Mouse (Mus musculus) B cell, adult 67 days (primary cell): ENCODE data around the gene Cyb561a3. TPM values are rescaled to one million over a fixed set of nuclear protein-coding genes. Genes with fewer than 3 reads are reported as not detected.

Experiments
- total RNA-seq, 2 experiments: library from RNA; stranded (reverse); gene quantifications; 4 replicates each; pipeline ENCODE4 v1.2.4; 2023

Gene Cyb561a3
- 100 to 1,000 TPM; 218 to 256 TPM for total RNA-seq

DNA sequence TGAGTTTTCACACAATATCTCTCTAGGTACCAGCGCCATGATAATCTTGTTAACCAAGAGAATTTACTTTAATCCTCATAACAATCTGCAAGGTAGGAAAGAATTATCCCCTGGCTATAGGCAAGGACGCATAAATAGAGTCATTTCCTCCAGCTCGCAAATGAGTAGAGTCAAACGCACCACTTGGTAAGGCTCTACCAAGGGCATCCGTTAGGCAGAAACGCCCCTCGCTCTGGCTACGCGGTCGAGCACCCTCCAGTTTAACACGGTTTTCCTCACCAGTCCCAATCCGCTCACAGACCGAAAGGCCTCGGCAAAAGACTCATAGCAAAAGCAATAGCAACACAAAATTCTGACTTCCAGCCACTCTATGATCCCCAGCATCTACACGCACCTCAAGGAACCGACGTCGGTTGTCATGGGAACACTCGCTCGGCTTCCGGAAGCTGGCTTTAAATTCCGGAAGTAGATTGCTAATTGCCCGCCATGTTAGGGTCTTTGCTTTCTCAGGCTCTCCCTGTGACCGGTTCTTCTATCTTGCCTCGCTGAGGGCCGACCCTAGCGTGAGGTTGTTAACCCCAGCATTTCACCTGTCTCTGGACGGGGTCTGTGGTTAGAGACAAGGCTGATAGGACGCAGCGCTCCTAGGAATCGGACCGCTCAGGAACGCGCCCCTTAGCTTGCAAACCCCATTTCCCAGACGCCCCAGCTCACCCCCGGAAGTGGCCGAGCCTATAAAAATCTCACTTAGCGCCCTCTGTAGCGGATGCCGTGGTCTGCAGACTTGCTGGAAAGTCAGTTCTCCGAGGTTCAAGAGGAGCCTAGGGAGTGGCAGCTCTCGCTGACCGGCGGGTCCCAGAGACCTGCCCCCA is at the start of gene Cyb561a3, which contains the start of gene Tmem138:
Gene Cyb561a3 (plus strand): TSS at position 483 of the 872 bp plus-strand sequence.
Gene Tmem138 (minus strand): TSS at position 673 of the 872 bp plus-strand sequence.

DNA sequence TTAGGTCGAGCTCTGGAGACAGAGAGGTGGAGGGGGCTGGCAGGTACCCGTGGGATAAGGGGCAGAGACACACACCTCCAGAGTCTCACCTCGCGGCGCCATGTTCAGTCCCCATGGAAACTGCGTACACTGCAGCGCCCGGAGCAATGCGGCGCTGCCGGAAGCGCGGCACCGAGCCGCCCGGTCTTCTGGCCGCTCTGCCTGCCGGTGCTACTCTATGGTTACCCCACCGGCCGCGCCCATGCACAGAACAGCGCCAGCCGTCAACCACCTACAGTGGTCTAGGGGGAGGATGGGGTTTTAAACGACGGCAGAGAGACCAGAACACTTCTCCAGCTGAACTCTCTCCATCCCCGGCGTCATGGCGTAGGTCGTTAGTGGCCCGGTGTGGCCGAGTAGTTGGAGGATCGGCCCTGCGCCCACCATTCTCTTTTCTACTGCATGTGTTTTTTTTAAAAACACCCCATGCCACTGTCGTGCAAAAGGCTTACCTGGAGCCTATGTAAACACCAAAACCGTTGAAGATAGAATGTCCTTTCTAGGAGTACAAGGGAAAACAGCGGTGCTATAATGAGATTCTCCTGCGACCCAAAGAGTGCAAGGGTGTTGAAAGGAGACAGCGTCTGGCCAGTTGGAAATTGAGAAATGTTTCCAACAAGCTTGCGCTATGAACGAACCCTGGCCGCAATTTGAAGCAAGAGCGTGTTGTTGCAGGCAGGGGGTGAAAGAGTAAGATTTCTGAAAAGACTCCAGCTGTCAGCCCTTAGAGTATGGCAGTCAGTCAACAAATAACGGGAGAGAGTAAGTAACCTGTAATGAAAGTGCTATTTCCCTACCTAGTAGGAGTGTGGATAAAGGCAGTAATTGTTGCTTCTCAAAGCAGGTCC is 21.1 kb upstream of the Cyb561a3 start, which contains the start of gene Tmem216:
Gene Tmem216 (minus strand): TSS at position 615 of the 887 bp plus-strand sequence.

DNA sequence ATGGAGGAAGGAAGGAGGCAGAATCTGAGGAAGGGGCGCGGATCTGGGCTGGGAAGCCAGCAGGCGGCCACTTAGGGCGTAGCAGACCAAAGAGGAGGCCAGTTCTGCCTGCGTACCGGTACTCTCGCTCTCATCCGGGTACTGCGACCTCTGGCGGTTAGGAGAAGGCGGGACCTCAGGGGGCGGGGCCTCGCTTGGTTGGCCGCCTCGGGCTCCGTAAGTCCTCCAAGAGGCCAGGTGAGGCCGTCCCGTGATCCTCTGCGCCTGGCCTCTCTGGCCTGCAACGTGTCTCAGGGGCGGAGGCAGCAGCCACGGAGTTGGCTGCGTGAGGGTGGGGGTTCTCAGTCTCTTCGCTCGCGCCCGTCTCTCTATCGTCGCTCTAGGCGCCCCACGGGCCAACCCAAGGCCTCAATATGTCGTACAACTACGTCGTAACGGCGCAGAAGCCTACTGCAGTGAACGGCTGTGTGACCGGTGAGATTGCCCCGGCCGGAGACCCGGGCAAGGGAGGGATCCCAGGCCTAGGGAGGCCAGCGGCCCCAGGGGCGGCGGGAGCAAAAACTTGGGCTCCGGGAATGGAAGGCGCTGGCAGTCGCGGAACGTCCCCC is 28.4 kb downstream of the Cyb561a3 start, which contains the start of the genes Ddb1 and Tkfc:
Gene Ddb1 (plus strand): TSS at position 35 of the 608 bp plus-strand sequence.
Gene Tkfc (minus strand): TSS at position 362 of the 608 bp plus-strand sequence.

DNA sequence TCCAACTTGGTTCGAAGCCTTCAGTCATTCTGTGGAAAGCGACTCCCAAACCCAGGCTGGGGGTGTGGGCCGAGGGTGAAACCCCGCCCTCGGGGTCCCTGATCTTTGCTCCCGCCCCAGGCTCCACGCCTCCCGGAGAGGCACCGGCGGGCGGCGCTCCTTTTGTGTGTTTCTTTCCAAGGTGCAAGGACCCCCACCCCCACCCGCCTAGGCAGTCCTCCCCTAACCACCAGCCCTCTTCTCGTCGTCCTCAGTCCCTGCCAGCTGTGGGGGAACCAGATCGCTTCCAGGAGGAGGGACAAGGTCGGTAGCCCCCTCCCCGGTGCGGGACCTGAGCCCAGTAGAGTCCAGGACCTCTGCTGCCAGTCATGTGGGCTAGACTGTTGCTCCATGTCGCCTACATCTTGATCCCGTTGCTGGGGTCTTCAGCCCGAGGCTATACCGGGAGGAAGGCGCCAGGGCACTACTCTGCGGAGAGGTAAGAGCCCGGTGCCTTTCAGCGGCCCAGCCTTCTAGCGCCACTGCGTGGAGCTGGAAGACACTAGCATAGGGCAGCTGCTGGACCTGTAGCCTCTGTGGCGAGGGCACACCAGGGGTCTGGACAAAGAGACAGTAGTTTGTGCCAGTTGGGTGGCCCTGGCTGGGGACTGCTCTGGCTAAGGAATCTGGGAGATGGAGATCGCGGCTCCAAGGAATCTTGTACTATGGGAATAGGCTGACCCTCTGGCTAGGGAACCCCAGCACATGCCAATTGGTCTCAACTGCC is 57.3 kb downstream of the Cyb561a3 start, which contains the start of gene Vwce:
Gene Vwce (plus strand): TSS at position 108 of the 766 bp plus-strand sequence.

Other genes starting within 250 kb of the Cyb561a3 start
- not detected for gene Syt7, start 188.1 kb upstream of the Cyb561a3 start, total RNA-seq
- gene Lrrc10b, start 119.7 kb upstream of the Cyb561a3 start, total RNA-seq: under 1 TPM; 0.41 to 0.77 TPM
- 1 to 10 TPM; 2.7 to 4.8 TPM for gene Ppp1r32, start 94.2 kb upstream of the Cyb561a3 start, total RNA-seq
- gene Cpsf7, start 51.9 kb upstream of the Cyb561a3 start, total RNA-seq: 100 to 1,000 TPM; 170 to 172 TPM
- gene Sdhaf2, start 51.0 kb upstream of the Cyb561a3 start, total RNA-seq: 10 to 100 TPM; 72.5 to 75.8 TPM
- 10 to 100 TPM in 1 of 2 experiments, 1 to 10 TPM in 1; 9.9 to 10.0 TPM for gene Tmem216, start 20.9 kb upstream of the Cyb561a3 start, total RNA-seq
- gene Tmem138, start 190 bp downstream of the Cyb561a3 start, total RNA-seq: 10 to 100 TPM in 1 of 2 experiments, 1 to 10 TPM in 1; 9.7 to 11.2 TPM
- 100 to 1,000 TPM; 193 to 207 TPM for gene Ddb1, start 28.2 kb downstream of the Cyb561a3 start, total RNA-seq
- 1 to 10 TPM; 4.3 to 4.4 TPM for gene Tkfc, start 28.5 kb downstream of the Cyb561a3 start, total RNA-seq
- 1 to 10 TPM; 1.2 to 1.7 TPM for gene Vwce, start 57.0 kb downstream of the Cyb561a3 start, total RNA-seq
- not detected for gene Pga5, start 100.9 kb downstream of the Cyb561a3 start, total RNA-seq
- 10 to 100 TPM; 19.0 to 20.5 TPM for gene Vps37c, start 111.6 kb downstream of the Cyb561a3 start, total RNA-seq
- gene Cd5, start 161.8 kb downstream of the Cyb561a3 start, total RNA-seq: 1 to 10 TPM; 1.8 to 1.9 TPM